Mouse (Mus musculus): ENCODE measurements around the gene Ubr7. TPM values are rescaled to one million over a fixed set of nuclear protein-coding genes. Genes with fewer than 3 reads are reported as not detected.

The Ubr7 gene
- polyA plus RNA-seq, 1 experiment from 2014 or later, result 35.4 TPM

- no peak for DNase-seq (ENCODE audit: low spot score)
These were observed 57.1 kb downstream of the Ubr7 start for GRCm38 (mm10) chr12:102814858-102815257.

GRCm38 (mm10) chr12:102826399-102826798 is 68.6 kb downstream of the Ubr7 start:
- DNase-seq (ENCODE audit: low spot score), result no peak

GRCm38 (mm10) chr12:102827119-102827518 is 69.4 kb downstream of the Ubr7 start:
- DNase-seq (ENCODE audit: low spot score), result no peak

Other genes starting within 250 kb of the Ubr7 start
- gene Chga, start 203.0 kb upstream of the Ubr7 start, polyA plus RNA-seq (2015; fragmentation: Nextera tagmentation; extraction: Ambion mirVana), result 13.2 and 25.2 TPM in 2 replicates
- gene Itpk1, start 53.0 kb upstream of the Ubr7 start, polyA plus RNA-seq (2015; fragmentation: Nextera tagmentation; extraction: Ambion mirVana), result 18.6 and 19.9 TPM in 2 replicates
- 15.3 and 16.1 TPM in 2 replicates for gene Moap1, start 14.3 kb upstream of the Ubr7 start, polyA plus RNA-seq (2015; fragmentation: Nextera tagmentation; extraction: Ambion mirVana)
- 18.6 and 20.5 TPM in 2 replicates for gene Tmem251, start 14.2 kb upstream of the Ubr7 start, polyA plus RNA-seq (2015; fragmentation: Nextera tagmentation; extraction: Ambion mirVana)
- not detected in 2 replicates for gene Gm28051, start 202 bp upstream of the Ubr7 start, polyA plus RNA-seq (2015; fragmentation: Nextera tagmentation; extraction: Ambion mirVana)
- 28.4 and 31.8 TPM in 2 replicates for gene Gon7, start 164 bp upstream of the Ubr7 start, polyA plus RNA-seq (2015; fragmentation: Nextera tagmentation; extraction: Ambion mirVana)
- gene Gm20604, start 705 bp downstream of the Ubr7 start, polyA plus RNA-seq (2015; fragmentation: Nextera tagmentation; extraction: Ambion mirVana), result 19.0 and 19.3 TPM in 2 replicates
- 11.0 and 12.9 TPM in 2 replicates for gene Btbd7, start 120.5 kb downstream of the Ubr7 start, polyA plus RNA-seq (2015; fragmentation: Nextera tagmentation; extraction: Ambion mirVana)
- not detected in 2 replicates for gene Cox8c, start 141.3 kb downstream of the Ubr7 start, polyA plus RNA-seq (2015; fragmentation: Nextera tagmentation; extraction: Ambion mirVana)
- 1.1 and 1.7 TPM in 2 replicates for gene Unc79, start 190.9 kb downstream of the Ubr7 start, polyA plus RNA-seq (2015; fragmentation: Nextera tagmentation; extraction: Ambion mirVana)